Comparison of ENCODE assay signal across 8 mouse cellular contexts in genomic region chr17:72889556-72890397, GRCm38 (mm10). TPM values are rescaled to one million over a fixed set of nuclear protein-coding genes. Genes with fewer than 3 reads are reported as not detected.
DNase-seq lines count a peak whose midpoint lies in the region; ATAC-seq and TF ChIP-seq lines count a peak whose summit lies in the region.

No protein-coding gene starts in this region.

- peak; percentile 62 to 86 for TF ChIP-seq CTCF in CH12.LX (conservative IDR thresholded peaks at IDR 0.05 in 1 of 2, IDR thresholded peaks at IDR 0.05 in 1 of 2; ENCODE audit: low read depth in 2 of 2, low read length in 2 of 2)
- peak; percentile 72 for TF ChIP-seq CTCF in kidney, postnatal 0 days (IDR thresholded peaks at IDR 0.05; ENCODE audit: low read depth)
- TF ChIP-seq CTCF in liver, embryonic 14.5 days (IDR thresholded peaks at IDR 0.05; ENCODE audit: low read depth), result peak; percentile 60

- WGBS in forebrain, embryonic 10.5 days, result 8% methylated on average over 20 of the region's 20 CpGs
- 23% methylated on average over 20 of the region's 20 CpGs for WGBS in heart, embryonic 15.5 days
- 20% methylated on average over 20 of the region's 20 CpGs for WGBS in kidney, postnatal 0 days
- 23% methylated on average over 20 of the region's 20 CpGs for WGBS in liver, embryonic 14.5 days (ENCODE audit: insufficient replicate concordance)
- 19% methylated on average over 20 of the region's 20 CpGs for WGBS in neural tube, embryonic 13.5 days

- peak overlapping the region; percentile 59 for H3K4me2 ChIP-seq in CH12.LX (ENCODE audit: insufficient read depth, low read depth, poor library complexity, severe bottlenecking)
- peak overlapping the region; percentile 30 for H3K4me2 ChIP-seq in heart, embryonic 15.5 days
- H3K4me2 ChIP-seq in kidney, postnatal 0 days (ENCODE audit: low read length), result peak overlapping the region; percentile 19; the same call in 1 of the 2 replicates
- H3K4me2 ChIP-seq in liver, embryonic 14.5 days (ENCODE audit: low read depth), result no peak overlapping the region
- peak overlapping the region; percentile 34 for H3K4me2 ChIP-seq in neural tube, embryonic 13.5 days

- TF ChIP-seq POLR2A in CH12.LX (IDR thresholded peaks at IDR 0.05; ENCODE audit: low read depth, low read length), result no peak

- peaks cover 14 to 28% of the 10 kb centered on the region in 2 experiments for H3K4me1 ChIP-seq in CH12.LX (ENCODE audit: control insufficient read depth in 1 of 2, insufficient read depth in 2 of 2)
- H3K4me1 ChIP-seq in forebrain, embryonic 10.5 days, result peaks cover 21% of the 10 kb centered on the region
- peaks cover 11% of the 10 kb centered on the region for H3K4me1 ChIP-seq in heart, embryonic 15.5 days (replicated peaks)
- no peaks in the 10 kb centered on the region for H3K4me1 ChIP-seq in kidney, postnatal 0 days (replicated peaks; ENCODE audit: insufficient read depth, low read length)
- no peaks in the 10 kb centered on the region for H3K4me1 ChIP-seq in liver, embryonic 14.5 days (replicated peaks; ENCODE audit: control insufficient read depth in 2 of 2, insufficient read depth in 2 of 2, low read length in 1 of 2)
- peaks cover 7% of the 10 kb centered on the region; the same call in 1 of the 2 replicates for H3K4me1 ChIP-seq in neural tube, embryonic 13.5 days (replicated peaks)

- H3K9me3 ChIP-seq in CH12.LX (replicated peaks; ENCODE audit: low read length), result no peaks in the 10 kb centered on the region
- no peaks in the 10 kb centered on the region for H3K9me3 ChIP-seq in forebrain, embryonic 10.5 days
- H3K9me3 ChIP-seq in heart, embryonic 15.5 days (replicated peaks), result no peaks in the 10 kb centered on the region
- no peaks in the 10 kb centered on the region for H3K9me3 ChIP-seq in kidney, postnatal 0 days (replicated peaks; ENCODE audit: low read length)
- H3K9me3 ChIP-seq in liver, embryonic 14.5 days (ENCODE audit: control insufficient read depth, low read length), result no peaks in the 10 kb centered on the region
- H3K9me3 ChIP-seq in neural tube, embryonic 13.5 days, result 0 out of 2 replicates have a peak, but pooled peaks cover 2% of the 10 kb centered on the region

- H3K36me3 ChIP-seq in CH12.LX (replicated peaks in 1 of 2; ENCODE audit: control insufficient read depth in 1 of 2, insufficient read depth in 1 of 2, low read length in 1 of 2), result no peaks in the 10 kb centered on the region
- no peaks in the 10 kb centered on the region for H3K36me3 ChIP-seq in forebrain, embryonic 10.5 days (replicated peaks)
- H3K36me3 ChIP-seq in heart, embryonic 15.5 days, result no peaks in the 10 kb centered on the region
- H3K36me3 ChIP-seq in kidney, postnatal 0 days (ENCODE audit: insufficient read depth, low read length), result no peaks in the 10 kb centered on the region
- no peaks in the 10 kb centered on the region for H3K36me3 ChIP-seq in liver, embryonic 14.5 days (replicated peaks; ENCODE audit: control insufficient read depth, insufficient read depth, low read depth)
- no peaks in the 10 kb centered on the region for H3K36me3 ChIP-seq in neural tube, embryonic 13.5 days

- DNase-seq in CH12.LX (ENCODE audit: extremely low read depth), result peak; percentile 91
- DNase-seq in brain, adult 2 months (ENCODE audit: low read depth, low spot score), result peak; percentile 92
- DNase-seq in forebrain, embryonic 10.5 days (ENCODE audit: extremely low spot score, low spot score), result peak; percentile 66
- peak; percentile 91 for DNase-seq in kidney, postnatal 0 days (ENCODE audit: low spot score)
- peak; percentile 4 to 25 (median 22) for DNase-seq in liver, embryonic 14.5 days (ENCODE audit: low read depth in 3 of 3, low spot score in 3 of 3)
- peak; percentile 41 to 67 for DNase-seq in thymus, adult 18-20 months

- H3K79me2 ChIP-seq in CH12.LX (replicated peaks; ENCODE audit: control insufficient read depth, extremely low read depth, insufficient read depth, poor library complexity, severe bottlenecking), result no peaks in the 10 kb centered on the region

- peak; percentile 68 for TF ChIP-seq EP300 in CH12.LX (IDR thresholded peaks at IDR 0.05; ENCODE audit: low read length)
- TF ChIP-seq EP300 in liver, embryonic 14.5 days (IDR thresholded peaks at IDR 0.05; ENCODE audit: low read depth), result no peak

- H3K27me3 ChIP-seq in CH12.LX (replicated peaks), result no peaks in the 10 kb centered on the region
- peaks cover 29% of the 10 kb centered on the region for H3K27me3 ChIP-seq in forebrain, embryonic 10.5 days (ENCODE audit: poor library complexity, severe bottlenecking)
- no peaks in the 10 kb centered on the region for H3K27me3 ChIP-seq in heart, embryonic 15.5 days
- H3K27me3 ChIP-seq in kidney, postnatal 0 days (ENCODE audit: insufficient read depth, low read length), result no peaks in the 10 kb centered on the region
- no peaks in the 10 kb centered on the region for H3K27me3 ChIP-seq in liver, embryonic 14.5 days (ENCODE audit: control insufficient read depth, insufficient read depth, low read length)
- no peaks in the 10 kb centered on the region for H3K27me3 ChIP-seq in neural tube, embryonic 13.5 days

- no peak overlapping the region for H3K27ac ChIP-seq in CH12.LX (ENCODE audit: insufficient read depth, low read depth)
- peak overlapping the region; percentile 68 for H3K27ac ChIP-seq in forebrain, embryonic 10.5 days
- no peak overlapping the region; the same call in 1 of the 2 replicates for H3K27ac ChIP-seq in heart, embryonic 15.5 days
- no peak overlapping the region for H3K27ac ChIP-seq in kidney, postnatal 0 days
- no peak overlapping the region for H3K27ac ChIP-seq in liver, embryonic 14.5 days
- 0 out of 2 replicates have a peak overlapping the region, but pooled peaks have one; percentile 28 for H3K27ac ChIP-seq in neural tube, embryonic 13.5 days (replicated peaks)

- peak; percentile 82 for TF ChIP-seq RAD21 in CH12.LX (IDR thresholded peaks at IDR 0.05; ENCODE audit: low read depth, low read length)

- in situ Hi-C loops in CH12.LX (cut with MboI; ENCODE audit: low pct_ligation_motif_present, low pct_unique_long_range_greater_than_20kb, low sequenced_read_pairs), result no loop called here

- 0 out of 2 replicates have a peak, but pooled peaks have one; percentile 14 for ATAC-seq in heart, embryonic 15.5 days (replicated peaks; ENCODE audit: insufficient number of reproducible peaks, insufficient read depth, low FRiP score, low read depth)
- no peak for ATAC-seq in kidney, postnatal 0 days (replicated peaks; ENCODE audit: low FRiP score, low read depth)
- ATAC-seq in liver, embryonic 14.5 days (ENCODE audit: insufficient read depth), result no peak
- ATAC-seq in neural tube, embryonic 13.5 days (ENCODE audit: low read depth), result peak; percentile 90

- no peak overlapping the region for H3K4me3 ChIP-seq in CH12.LX (replicated peaks in 1 of 3; ENCODE audit: low read depth in 2 of 3, low read length in 2 of 3, poor library complexity in 1 of 3)
- peak overlapping the region; percentile 18 for H3K4me3 ChIP-seq in forebrain, embryonic 10.5 days
- H3K4me3 ChIP-seq in heart, embryonic 15.5 days, result no peak overlapping the region
- H3K4me3 ChIP-seq in kidney, postnatal 0 days (replicated peaks; ENCODE audit: low read depth, low read length), result no peak overlapping the region
- H3K4me3 ChIP-seq in liver, embryonic 14.5 days (ENCODE audit: insufficient read depth in 1 of 2, low read depth in 2 of 2, low read length in 2 of 2), result no peak overlapping the region
- H3K4me3 ChIP-seq in neural tube, embryonic 13.5 days, result no peak overlapping the region

- H3K9ac ChIP-seq in CH12.LX (ENCODE audit: insufficient read depth, low read depth), result no peak overlapping the region
- H3K9ac ChIP-seq in heart, embryonic 15.5 days, result no peak overlapping the region
- H3K9ac ChIP-seq in kidney, postnatal 0 days (ENCODE audit: low read depth, low read length), result no peak overlapping the region
- H3K9ac ChIP-seq in liver, embryonic 14.5 days (replicated peaks), result no peak overlapping the region
- H3K9ac ChIP-seq in neural tube, embryonic 13.5 days, result no peak overlapping the region

- dilution Hi-C loops in CH12.LX (cut with MboI; ENCODE audit: extremely low pct_ligation_motif_present, extremely low pct_unique_long_range_greater_than_20kb, low sequenced_read_pairs), result no loop called here

TF ChIP-seq in CH12.LX, 34 proteins besides CTCF, POLR2A, EP300 and RAD21 (continues in another document):
- TF ChIP-seq CHD1 (IDR thresholded peaks at IDR 0.05; ENCODE audit: low read depth, low read length) (0 out of 2 replicates have a peak, but pooled peaks have one; percentile 46), MEF2A (IDR thresholded peaks at IDR 0.05; ENCODE audit: borderline replicate concordance, low read depth, low read length) (peak; percentile 36; the same call in 1 of the 2 replicates), MAZ (IDR thresholded peaks at IDR 0.05; ENCODE audit: low read depth, low read length) (peak; percentile 83), SMC3 (IDR thresholded peaks at IDR 0.05; ENCODE audit: low read depth, low read length) (peak; percentile 83), ZC3H11A (IDR thresholded peaks at IDR 0.05; ENCODE audit: low read depth, low read length) (peak; percentile 62), BHLHE40 (IDR thresholded peaks at IDR 0.05; ENCODE audit: low read depth, low read length) (peak; percentile 91), NRF1 (IDR thresholded peaks at IDR 0.05; ENCODE audit: low read depth, low read length) (peak; percentile 28; the same call in 1 of the 2 replicates)

RNA-seq across cellular contexts. Expression of gene Lbh, which starts 28.3 kb away (rescaled TPM):
- total RNA-seq in CH12.LX (2012; rRNA removed), result 12.2 and 14.4 TPM in 2 replicates
- 13.1 and 16.7 TPM in 2 replicates for total RNA-seq in CH12.LX (2014; rRNA removed)
- 26.0 and 30.0 TPM in 2 replicates for polyA plus RNA-seq in CH12.LX (2012; ENCODE audit: insufficient read length, low read depth)
- 1.3 and 1.8 TPM in 2 replicates for polyA plus RNA-seq in forebrain, embryonic 10.5 days (2016; fragmentation: Nextera tagmentation; extraction: Ambion mirVana)
- 23.2 and 29.0 TPM in 2 replicates for polyA plus RNA-seq in heart, embryonic 15.5 days (2015; fragmentation: Nextera tagmentation; extraction: Ambion mirVana)
- polyA plus RNA-seq in kidney, postnatal 0 days (2015; fragmentation: Nextera tagmentation; extraction: Ambion mirVana), result 8.9 and 9.0 TPM in 2 replicates
- polyA plus RNA-seq in liver, embryonic 14.5 days (2012; rRNA removed), result 6.2 and 7.3 TPM in 2 replicates
- polyA plus RNA-seq in liver, embryonic 14.5 days (2014; fragmentation: Nextera tagmentation; extraction: Ambion mirVana), result 0.76 and 0.85 TPM in 2 replicates
- 6.3 and 7.5 TPM in 2 replicates for polyA plus RNA-seq in neural tube, embryonic 13.5 days (2015; fragmentation: Nextera tagmentation; extraction: Ambion mirVana)

RNA-seq across cellular contexts. Expression of gene Ypel5, which starts 53.5 kb away (rescaled TPM):
- total RNA-seq in CH12.LX (2012; rRNA removed) (6.5 and 8.9 TPM in 2 replicates), CH12.LX (2014; rRNA removed) (15.7 and 16.1 TPM in 2 replicates)
- 12.3 and 14.3 TPM in 2 replicates for polyA plus RNA-seq in CH12.LX (2012; ENCODE audit: insufficient read length, low read depth)
- polyA plus RNA-seq in forebrain, embryonic 10.5 days (2016; fragmentation: Nextera tagmentation; extraction: Ambion mirVana), result 20.4 and 23.2 TPM in 2 replicates
- 64.3 and 67.7 TPM in 2 replicates for polyA plus RNA-seq in heart, embryonic 15.5 days (2015; fragmentation: Nextera tagmentation; extraction: Ambion mirVana)
- polyA plus RNA-seq in kidney, postnatal 0 days (2015; fragmentation: Nextera tagmentation; extraction: Ambion mirVana), result 63.1 and 66.7 TPM in 2 replicates
- 25.8 and 30.4 TPM in 2 replicates for polyA plus RNA-seq in liver, embryonic 14.5 days (2012; rRNA removed)
- polyA plus RNA-seq in liver, embryonic 14.5 days (2014; fragmentation: Nextera tagmentation; extraction: Ambion mirVana), result 84.1 and 87.9 TPM in 2 replicates
- 115 and 116 TPM in 2 replicates for polyA plus RNA-seq in neural tube, embryonic 13.5 days (2015; fragmentation: Nextera tagmentation; extraction: Ambion mirVana)

Comparison
In these comparisons a context has a peak if more than half of its experiments do, and no peak if none do; other contexts are left out.
1. DNase-seq: peak in every context shown above with its lines; median percentile 92 in brain, adult 2 months; 91 in CH12.LX; 91 in kidney, postnatal 0 days; 66 in forebrain, embryonic 10.5 days; 54 in thymus, adult 18-20 months; 22 in liver, embryonic 14.5 days.
2. H3K27ac ChIP-seq: peak in forebrain, embryonic 10.5 days (single experiment) and neural tube, embryonic 13.5 days (single experiment); none in CH12.LX (single experiment), heart, embryonic 15.5 days (single experiment), kidney, postnatal 0 days (single experiment) and liver, embryonic 14.5 days (single experiment).
3. ATAC-seq: peak in heart, embryonic 15.5 days (single experiment) and neural tube, embryonic 13.5 days (single experiment); none in kidney, postnatal 0 days (single experiment) and liver, embryonic 14.5 days (single experiment).
4. Peak in every context shown above with its lines, with median percentiles within 50 percentile points of each other: CTCF ChIP-seq.